Mouse (Mus musculus) fat pad, adult 2 months (tissue): ENCODE measurements around the gene Fam169a.
"Not testable (repeated sequence)": the region's sequence is repeated elsewhere in the genome, so short reads cannot be mapped to it uniquely, and the experiment has no call there.

Experiments used
- DNase-seq: peaks from one replicate; pipeline ENCODE4 v3.0.0-alpha.2; 2011; ENCODE audit warnings: low read depth, low spot score; ENCODE audit errors: extremely low read depth

The Fam169a gene

DNA sequence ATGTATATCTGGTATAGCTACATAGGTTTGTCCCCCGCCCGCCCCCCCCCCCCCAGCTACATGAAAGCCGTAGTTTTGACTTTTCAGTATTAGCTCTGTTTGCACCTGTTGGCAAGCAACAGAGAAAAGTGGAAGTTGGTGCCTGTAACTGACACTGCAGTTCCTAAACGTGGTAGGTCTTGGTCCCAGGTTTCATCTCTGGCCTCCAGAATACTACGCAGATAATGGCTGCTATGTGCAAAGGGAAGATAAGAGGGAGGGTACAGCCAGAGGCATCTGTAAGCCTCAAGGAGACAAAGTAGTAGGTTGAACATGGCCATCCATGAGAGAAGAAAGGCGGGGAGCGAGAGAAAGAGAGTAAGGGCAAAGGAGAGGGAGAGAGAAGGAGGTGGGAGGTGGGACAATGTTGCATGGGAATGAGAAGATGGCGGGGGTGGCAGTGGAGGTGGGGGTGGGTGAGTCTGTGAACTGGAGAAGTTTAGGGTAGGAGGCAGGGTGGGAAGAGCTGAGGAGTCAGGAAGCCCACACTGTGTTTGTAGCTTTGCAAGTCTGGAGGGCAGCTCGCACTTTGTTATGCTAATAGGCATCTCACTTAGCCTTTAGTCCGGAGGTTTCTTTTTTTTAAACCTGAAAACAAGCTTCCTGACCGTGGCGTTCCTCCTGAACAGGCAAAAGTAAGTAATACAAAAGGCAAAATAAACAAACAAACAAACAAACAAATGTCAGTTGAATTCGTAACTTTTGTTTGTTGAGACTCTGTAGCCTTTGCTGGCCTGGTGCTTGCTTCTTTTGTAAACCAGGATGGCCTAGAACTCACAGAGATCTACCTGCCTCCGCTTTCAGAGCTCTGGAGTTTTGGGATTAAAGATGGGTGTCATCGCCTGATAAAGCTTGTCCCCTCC is at the start of gene Fam169a:
Gene Fam169a, plus strand, starts transcription at position 638 of the 902 bp plus-strand sequence.
- no peak for DNase-seq

DNA sequence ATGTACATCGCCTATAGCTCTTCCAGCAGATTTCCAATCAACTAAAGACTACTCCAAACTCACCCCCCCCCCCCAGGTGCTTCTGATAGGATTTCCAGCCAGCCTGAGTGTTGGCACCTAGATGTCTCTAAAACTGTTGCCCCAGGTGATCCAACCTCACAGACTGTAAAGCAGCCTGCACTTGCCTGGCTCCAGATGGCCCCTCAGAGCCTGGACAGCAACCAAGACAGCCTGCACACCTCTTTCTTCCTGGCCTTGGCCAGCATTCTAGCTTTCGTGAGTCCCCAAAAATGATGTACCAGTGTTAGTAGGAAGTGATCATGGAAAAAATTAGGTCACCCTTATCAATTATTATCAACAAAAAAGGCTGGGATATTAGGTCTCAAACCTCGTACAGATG is 49.4 kb upstream of the Fam169a start:
- DNase-seq, result no peak

DNA sequence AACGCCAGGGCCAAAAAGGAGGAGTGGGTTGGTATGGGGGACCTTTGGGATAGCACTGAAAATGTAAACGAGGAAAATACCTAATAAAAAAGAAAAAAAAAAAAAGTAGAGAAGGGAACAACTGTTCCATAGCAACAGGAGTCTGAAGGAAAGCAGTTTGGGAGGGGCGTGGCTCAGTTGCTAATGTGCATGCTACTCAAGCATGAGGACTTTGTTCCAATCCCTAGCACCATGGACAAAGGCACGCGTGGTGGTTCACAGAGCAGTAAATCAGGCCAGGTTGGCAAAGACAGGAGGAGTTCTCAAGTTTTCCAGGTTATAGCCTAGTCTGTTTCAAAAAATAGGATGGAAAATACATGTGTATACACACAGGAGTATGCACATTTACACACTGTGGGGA is 47.0 kb upstream of the Fam169a start:
- no peak for DNase-seq

GRCm38 (mm10) chr13:97021906-97022305 is 45.2 kb upstream of the Fam169a start:
- no peak for DNase-seq

- DNase-seq, result no peak
Measured at GRCm38 (mm10) chr13:97030075-97030474, 37.0 kb upstream of the Fam169a start.

GRCm38 (mm10) chr13:97034262-97034661 is 32.8 kb upstream of the Fam169a start, which contains the start of gene 1700029F12Rik:
TSS of gene 1700029F12Rik (minus strand) at chr13:97034362.
- DNase-seq, result no peak

DNA sequence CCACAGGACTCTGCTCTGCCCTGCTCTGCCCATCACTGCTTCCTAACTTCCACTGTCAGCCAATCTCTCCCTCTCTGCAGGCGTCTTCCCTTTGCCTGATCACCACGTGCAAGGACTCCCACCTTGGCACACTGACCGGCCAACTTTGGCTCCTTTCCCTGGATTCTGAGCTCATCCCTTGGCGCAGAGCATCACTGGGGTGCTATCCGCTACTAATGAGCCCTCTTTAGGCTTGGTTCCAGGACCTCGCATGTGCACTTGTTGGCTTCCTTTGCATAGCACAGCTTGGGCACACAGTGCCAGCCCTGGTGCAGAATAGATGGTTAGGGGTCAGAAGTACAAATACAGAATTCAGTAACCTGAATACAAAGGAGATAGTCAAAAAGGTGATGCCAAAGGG is 15.9 kb upstream of the Fam169a start:
- no peak for DNase-seq

DNA sequence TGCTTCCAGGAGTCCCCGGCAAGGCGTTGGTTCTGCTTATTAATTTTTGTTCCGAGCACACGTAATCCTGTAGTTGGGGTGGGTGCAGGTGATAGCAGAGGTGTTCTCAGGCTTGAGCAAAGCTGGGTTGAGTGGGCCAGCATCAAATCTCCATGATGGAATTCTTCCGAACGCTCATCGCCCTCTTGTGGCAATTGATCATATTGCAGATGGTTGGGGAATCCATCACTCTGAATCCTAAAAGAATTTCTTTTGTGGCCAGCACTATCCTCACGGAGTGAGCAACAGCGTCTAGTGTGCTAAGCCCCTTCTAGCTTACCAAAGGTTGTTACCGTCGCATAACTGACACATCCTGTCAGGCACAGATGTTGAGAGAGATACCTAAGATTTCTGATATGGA is 14.4 kb upstream of the Fam169a start:
- DNase-seq, result no peak

GRCm38 (mm10) chr13:97053844-97054243 is 13.2 kb upstream of the Fam169a start:
- peak; percentile 58 for DNase-seq

- DNase-seq, result no peak
Measured at GRCm38 (mm10) chr13:97057817-97058216, 9.3 kb upstream of the Fam169a start.

DNA sequence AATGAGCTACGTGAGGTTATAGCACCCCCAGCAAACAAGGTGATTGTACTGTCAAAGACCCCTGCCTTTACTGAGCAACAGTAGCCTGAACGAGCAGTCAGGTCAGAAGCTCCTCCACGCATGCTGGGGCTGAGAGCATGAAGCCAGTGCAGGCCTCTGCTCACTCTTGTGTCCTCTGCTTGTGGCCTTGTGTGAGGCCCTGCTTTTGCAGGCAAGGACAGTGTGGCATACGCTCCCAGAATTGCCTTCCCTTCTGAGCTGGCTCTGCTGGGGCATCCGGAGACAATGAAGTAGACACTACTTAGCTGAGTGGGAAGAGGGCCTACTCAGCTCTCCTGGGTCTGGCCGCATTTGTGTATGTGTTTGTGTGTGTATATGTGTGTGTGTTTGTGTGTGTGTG is 7.3 kb upstream of the Fam169a start:
- DNase-seq, result no peak

GRCm38 (mm10) chr13:97060331-97060730 is 6.8 kb upstream of the Fam169a start:
- DNase-seq, result no peak

DNA sequence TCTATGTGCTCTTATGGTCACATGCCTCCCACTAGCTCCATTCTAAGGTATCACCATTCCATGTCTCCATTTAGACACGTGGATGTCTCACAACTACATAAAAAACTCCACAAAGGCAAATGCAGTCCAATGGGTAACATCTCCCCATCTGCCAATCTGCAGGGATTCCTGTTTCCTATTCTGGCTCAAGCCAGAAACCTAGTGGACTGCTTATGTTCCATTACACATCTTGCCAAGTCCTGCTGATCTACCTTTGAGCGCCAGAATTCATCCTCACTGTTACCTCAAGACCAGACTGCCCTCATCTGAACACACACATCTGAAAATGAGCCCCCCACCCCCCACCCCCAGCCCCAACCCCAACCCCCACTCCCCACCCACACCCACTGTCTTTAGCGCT is 4.9 kb upstream of the Fam169a start:
- DNase-seq, result no peak

DNA sequence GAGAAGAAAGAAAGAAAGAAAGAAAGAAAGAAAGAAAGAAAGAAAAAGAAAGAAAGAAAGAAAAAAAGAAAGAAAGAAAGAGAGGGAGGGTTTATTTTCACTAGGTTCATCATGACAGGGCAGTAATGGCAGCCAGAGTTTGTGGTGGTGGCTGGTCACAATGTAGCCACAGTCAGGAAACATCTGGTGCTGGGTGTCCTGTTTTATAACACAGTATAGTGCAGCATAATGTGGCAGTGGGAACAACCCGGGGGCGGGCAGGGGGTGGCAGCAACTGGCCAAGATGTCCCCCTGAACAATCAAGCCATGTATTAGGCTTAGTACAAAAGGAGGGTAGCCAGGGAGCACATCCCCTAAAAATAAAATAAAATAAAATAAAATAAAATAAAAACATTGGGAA is 3.7 kb upstream of the Fam169a start:
- DNase-seq, result no peak

- DNase-seq, result no peak
Measured at GRCm38 (mm10) chr13:97064413-97064812, 2.7 kb upstream of the Fam169a start.

GRCm38 (mm10) chr13:97064844-97065621 is 2.1 kb upstream of the Fam169a start:
- DNase-seq, result not testable (repeated sequence)

DNA sequence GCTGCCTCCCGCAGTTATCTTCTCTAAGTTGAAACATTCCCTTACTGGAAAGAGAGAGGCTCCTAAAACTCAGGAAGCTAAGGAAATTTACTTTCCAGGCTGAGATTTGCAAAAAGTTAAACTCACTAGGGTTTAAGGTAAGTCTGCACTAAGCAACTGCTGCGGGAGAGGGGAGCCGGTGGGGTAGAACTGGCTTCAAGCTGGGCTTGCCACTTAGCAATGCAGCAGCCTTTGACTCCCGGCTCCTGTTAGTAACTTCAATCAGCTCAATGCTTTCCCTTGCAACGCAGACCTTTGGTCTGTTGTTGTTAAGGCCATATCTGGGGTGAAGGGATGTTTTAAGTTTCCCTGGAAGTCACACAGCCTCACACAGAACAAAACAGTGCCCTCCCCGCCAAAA is 605 bp downstream of the Fam169a start:
- DNase-seq, result no peak

DNA sequence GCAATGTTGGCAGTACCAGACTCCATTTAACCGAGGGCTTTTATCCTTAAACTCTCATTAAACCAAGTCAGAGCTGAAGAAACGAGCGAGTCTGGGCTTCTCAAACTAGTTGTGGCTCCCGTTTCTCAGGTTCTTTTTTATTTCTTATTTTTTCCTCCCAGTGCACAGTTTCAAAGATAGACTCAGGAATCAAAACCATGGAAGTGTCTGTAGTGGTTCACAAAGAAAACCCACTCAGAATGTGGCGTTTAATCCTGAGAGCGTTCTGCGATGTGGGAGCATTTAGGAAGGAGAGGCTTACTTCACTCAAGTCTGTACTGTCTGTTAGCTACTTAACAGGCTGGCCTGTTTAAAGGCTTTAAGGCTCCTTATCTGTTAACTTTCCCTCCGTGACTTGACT is 1.1 kb downstream of the Fam169a start:
- no peak for DNase-seq

DNA sequence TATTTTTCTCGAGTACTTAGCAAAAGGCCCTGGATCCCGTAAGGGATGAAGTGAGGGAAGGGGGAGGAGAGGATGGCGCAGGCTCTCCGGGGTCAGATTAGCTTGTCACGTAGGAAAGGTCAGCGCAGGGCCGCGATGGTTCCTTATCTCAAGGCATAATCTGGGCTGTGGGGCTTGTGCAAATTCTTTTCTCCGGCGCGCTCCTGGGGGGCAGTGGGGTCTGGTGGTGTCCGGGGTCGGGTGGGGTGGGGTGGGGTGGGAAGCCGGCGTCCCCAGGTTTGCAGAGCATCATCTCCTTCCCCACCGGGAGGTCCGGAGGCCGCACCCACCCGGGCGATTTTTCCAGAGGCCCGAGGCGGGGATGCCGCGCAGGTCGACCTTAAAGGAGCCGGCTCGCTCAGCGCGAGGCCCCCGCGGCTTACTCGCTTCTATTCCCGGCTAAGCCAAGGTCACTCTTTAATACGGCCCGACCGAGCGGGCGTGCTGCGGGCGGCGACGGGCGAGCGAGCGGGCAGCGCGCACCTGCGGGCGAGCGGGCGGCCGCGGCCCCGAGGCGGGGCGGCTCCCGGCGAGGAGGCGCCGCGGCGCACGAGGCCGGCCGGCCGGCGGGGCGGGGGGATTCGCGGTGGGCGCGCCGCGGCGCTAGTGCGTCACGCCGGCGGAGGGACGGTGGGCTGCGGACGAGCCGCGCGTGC is 4.0 kb downstream of the Fam169a start:
- no peak for DNase-seq

DNA sequence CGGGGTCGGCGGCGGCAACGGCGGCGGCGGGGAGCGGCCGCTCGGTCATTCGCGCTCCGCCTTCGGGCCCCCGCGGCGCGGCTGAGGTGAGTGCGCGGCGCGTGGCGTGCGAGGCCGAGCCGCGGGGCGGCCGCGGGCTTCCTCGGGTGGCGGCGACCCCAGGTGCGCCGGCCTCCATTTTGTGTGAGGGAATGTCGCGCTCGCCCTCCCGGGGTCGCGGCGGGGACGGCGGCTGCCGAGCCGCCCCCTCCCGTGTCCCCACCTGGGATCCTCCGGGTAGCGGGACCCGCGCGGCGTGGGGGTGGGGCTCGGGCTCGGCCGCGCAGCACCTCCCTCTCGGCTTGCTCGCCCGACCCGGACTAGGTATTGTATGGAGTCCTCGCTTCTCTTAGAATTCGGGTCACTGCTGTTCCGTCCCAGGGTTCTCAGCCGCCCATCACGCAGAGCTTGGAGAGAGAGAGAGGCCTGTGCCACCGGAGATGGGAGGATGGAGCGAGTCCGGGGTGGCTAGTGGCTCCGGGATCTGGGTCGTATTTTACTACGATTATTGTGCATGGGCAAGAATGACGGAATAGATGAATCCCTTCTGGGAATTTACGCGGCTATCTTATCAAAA is 4.6 kb downstream of the Fam169a start:
- no peak for DNase-seq

- no peak for DNase-seq
Measured at GRCm38 (mm10) chr13:97073497-97073896, 6.4 kb downstream of the Fam169a start.
